Mouse (Mus musculus): ENCODE measurements around the gene Slc35e2. TPM values are rescaled to one million over a fixed set of nuclear protein-coding genes. Genes with fewer than 3 reads are reported as not detected.
"Not testable (repeated sequence)": the region's sequence is repeated elsewhere in the genome, so short reads cannot be mapped to it uniquely, and the experiment has no call there.

The Slc35e2 gene
- polyA plus RNA-seq, 1 experiment from 2014 or later, result 9.5 TPM

GRCm38 (mm10) chr4:155624338-155625291 is 23.4 kb downstream of the Slc35e2 start, which contains the start of gene Cdk11b:
Gene Cdk11b (plus strand): TSS chr4:155624854.
- WGBS, result under 1% methylated on average over 84 of the region's 84 CpGs
- Histone ChIP-seq H3K27ac (ENCODE audit: low read depth) (peak within 1 kb of the TSS; percentile 80), H3K9ac (peak within 1 kb of the TSS; percentile 70), H3K36me3 (ENCODE audit: insufficient read depth) (peaks cover 53% of the 10 kb centered on the region), H3K4me1 (ENCODE audit: insufficient read depth) (peaks cover 4% of the 10 kb centered on the region; the same call in 1 of the 2 replicates), H3K4me3 (ENCODE audit: low read depth, low read length) (peak within 1 kb of the TSS; percentile 86), H3K9me3 (ENCODE audit: low read depth, low read length) (no peaks in the 10 kb centered on the region), H3K4me2 (peak within 1 kb of the TSS; percentile 76), H3K27me3 (ENCODE audit: insufficient read depth, low read length) (no peaks in the 10 kb centered on the region)
- no peak for TF ChIP-seq CTCF (IDR thresholded peaks at IDR 0.05; ENCODE audit: low read depth)
- peak; percentile 100 for DNase-seq
- peak; percentile 100 for ATAC-seq (ENCODE audit: insufficient read depth)

GRCm38 (mm10) chr4:155630267-155630666 is 29.1 kb downstream of the Slc35e2 start:
- WGBS, result 85% methylated on average over 6 of the region's 6 CpGs
- no peak for TF ChIP-seq CTCF (IDR thresholded peaks at IDR 0.05; ENCODE audit: low read depth)
- DNase-seq, result no peak

GRCm38 (mm10) chr4:155635766-155636499 is 34.7 kb downstream of the Slc35e2 start:
- Histone ChIP-seq H3K27me3 (ENCODE audit: insufficient read depth, low read length) (no peaks in the 10 kb centered on the region), H3K4me2 (no peak overlapping the region), H3K27ac (ENCODE audit: low read depth) (no peak overlapping the region), H3K4me1 (ENCODE audit: insufficient read depth) (no peaks in the 10 kb centered on the region), H3K9ac (no peak overlapping the region; the same call in 1 of the 2 replicates), H3K36me3 (ENCODE audit: insufficient read depth) (peaks cover 91% of the 10 kb centered on the region), H3K9me3 (ENCODE audit: low read depth, low read length) (no peaks in the 10 kb centered on the region), H3K4me3 (ENCODE audit: low read depth, low read length) (no peak overlapping the region)
- TF ChIP-seq CTCF (IDR thresholded peaks at IDR 0.05; ENCODE audit: low read depth), result no peak
- DNase-seq (no peak), ATAC-seq (ENCODE audit: insufficient read depth) (no peak)

More at GRCm38 (mm10) chr4:155630267-155630666, 29.1 kb downstream of the Slc35e2 start:
- Histone ChIP-seq H3K27me3 (ENCODE audit: insufficient read depth, low read length) (no peaks in the 10 kb centered on the region), H3K4me3 (ENCODE audit: low read depth, low read length) (no peak overlapping the region), H3K36me3 (ENCODE audit: insufficient read depth) (peaks cover 81% of the 10 kb centered on the region), H3K4me2 (no peak overlapping the region), H3K9me3 (ENCODE audit: low read depth, low read length) (no peaks in the 10 kb centered on the region), H3K9ac (no peak overlapping the region), H3K27ac (ENCODE audit: low read depth) (no peak overlapping the region), H3K4me1 (ENCODE audit: insufficient read depth) (no peaks in the 10 kb centered on the region)
- ATAC-seq (ENCODE audit: insufficient read depth), result no peak

- H3K4me1 ChIP-seq (ENCODE audit: insufficient read depth), result no peaks in the 10 kb centered on the region
- no peak for ATAC-seq (ENCODE audit: insufficient read depth)
- DNase-seq, result no peak
- WGBS, result 91% methylated on average over 1 of the region's 1 CpGs
- no peak overlapping the region for H3K27ac ChIP-seq (ENCODE audit: low read depth)
- H3K36me3 ChIP-seq (ENCODE audit: insufficient read depth), result peaks cover 88% of the 10 kb centered on the region
- H3K4me3 ChIP-seq (ENCODE audit: low read depth, low read length), result no peak overlapping the region
- no peaks in the 10 kb centered on the region for H3K27me3 ChIP-seq (ENCODE audit: insufficient read depth, low read length)
- no peaks in the 10 kb centered on the region for H3K9me3 ChIP-seq (ENCODE audit: low read depth, low read length)
- no peak overlapping the region for H3K4me2 ChIP-seq
- H3K9ac ChIP-seq, result no peak overlapping the region
- TF ChIP-seq CTCF (IDR thresholded peaks at IDR 0.05; ENCODE audit: low read depth), result no peak
Measured at GRCm38 (mm10) chr4:155643531-155643930, 42.3 kb downstream of the Slc35e2 start.

- not testable (repeated sequence) for H3K9me3 ChIP-seq (ENCODE audit: low read depth, low read length); ATAC-seq (ENCODE audit: insufficient read depth); H3K9ac ChIP-seq; H3K4me1 ChIP-seq (ENCODE audit: insufficient read depth); H3K4me3 ChIP-seq (ENCODE audit: low read depth, low read length); H3K27me3 ChIP-seq (ENCODE audit: insufficient read depth, low read length); H3K27ac ChIP-seq (ENCODE audit: low read depth); DNase-seq; H3K4me2 ChIP-seq
- H3K36me3 ChIP-seq (ENCODE audit: insufficient read depth), result peaks cover 91% of the 10 kb centered on the region
- 93% methylated on average over 2 of the region's 2 CpGs for WGBS
Measured at GRCm38 (mm10) chr4:155645308-155645707, 44.1 kb downstream of the Slc35e2 start, which contains the start of gene Gm10563. Gene Gm10563 (minus strand): TSS chr4:155645408.

- no peaks in the 10 kb centered on the region for H3K27me3 ChIP-seq (ENCODE audit: insufficient read depth, low read length)
- ATAC-seq (ENCODE audit: insufficient read depth), result no peak
Measured at GRCm38 (mm10) chr4:155645721-155646120, 44.5 kb downstream of the Slc35e2 start.

GRCm38 (mm10) chr4:155649355-155649754 is 48.1 kb downstream of the Slc35e2 start:
- no peak for TF ChIP-seq CTCF (IDR thresholded peaks at IDR 0.05; ENCODE audit: low read depth)
- ATAC-seq (ENCODE audit: insufficient read depth) (no peak), DNase-seq (no peak)
- peaks cover 6% of the 10 kb centered on the region; the same call in 1 of the 2 replicates for H3K27me3 ChIP-seq (ENCODE audit: insufficient read depth, low read length)
- H3K4me3 ChIP-seq (ENCODE audit: low read depth, low read length), result no peak overlapping the region
- H3K4me2 ChIP-seq, result no peak overlapping the region
- no peak overlapping the region for H3K9ac ChIP-seq
- H3K4me1 ChIP-seq (ENCODE audit: insufficient read depth), result peaks cover 4% of the 10 kb centered on the region; the same call in 1 of the 2 replicates
- 91% methylated on average over 11 of the region's 11 CpGs for WGBS
- no peak overlapping the region for H3K27ac ChIP-seq (ENCODE audit: low read depth)
- no peaks in the 10 kb centered on the region for H3K9me3 ChIP-seq (ENCODE audit: low read depth, low read length)
- H3K36me3 ChIP-seq (ENCODE audit: insufficient read depth), result peaks cover 67% of the 10 kb centered on the region

More at GRCm38 (mm10) chr4:155645721-155646120, 44.5 kb downstream of the Slc35e2 start:
- WGBS, result 92% methylated on average over 5 of the region's 5 CpGs
- H3K4me3 ChIP-seq (ENCODE audit: low read depth, low read length), result no peak overlapping the region
- H3K4me1 ChIP-seq (ENCODE audit: insufficient read depth), result no peaks in the 10 kb centered on the region
- TF ChIP-seq CTCF (IDR thresholded peaks at IDR 0.05; ENCODE audit: low read depth), result no peak
- H3K4me2 ChIP-seq, result no peak overlapping the region
- H3K9me3 ChIP-seq (ENCODE audit: low read depth, low read length), result no peaks in the 10 kb centered on the region
- no peak overlapping the region for H3K27ac ChIP-seq (ENCODE audit: low read depth)
- no peak overlapping the region for H3K9ac ChIP-seq
- H3K36me3 ChIP-seq (ENCODE audit: insufficient read depth), result peaks cover 91% of the 10 kb centered on the region
- DNase-seq, result no peak
